Mouse (Mus musculus): ENCODE data around the gene Plcl1. TPM values are rescaled to one million over a fixed set of nuclear protein-coding genes. Genes with fewer than 3 reads are reported as not detected.

Plcl1 gene
- total RNA-seq, 4 experiments from 2014 or later, result 28.0 to 32.5 (median 29.5) TPM

DNA sequence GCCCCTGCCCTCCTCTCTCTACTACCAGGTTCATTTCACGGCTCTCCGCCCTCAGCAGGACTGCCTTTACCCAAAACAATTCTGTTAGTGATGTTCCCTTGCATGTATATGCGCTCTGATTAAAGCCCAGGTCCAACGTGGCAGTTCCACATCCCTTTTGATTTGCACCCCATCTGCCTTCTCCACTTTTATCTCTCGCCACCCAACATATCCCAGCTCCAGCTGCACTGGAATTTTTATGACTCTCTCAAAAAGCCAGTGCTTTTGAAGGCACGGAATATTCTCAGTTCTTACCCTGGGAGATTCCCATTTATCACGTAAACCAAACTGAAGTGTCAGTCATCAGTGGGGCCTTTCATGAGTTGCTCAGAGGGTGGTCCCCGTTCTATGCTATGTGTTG, 200.7 kb downstream of the Plcl1 start:
- no peak for DNase-seq (ENCODE audit: low spot score in 2 of 2)

DNA sequence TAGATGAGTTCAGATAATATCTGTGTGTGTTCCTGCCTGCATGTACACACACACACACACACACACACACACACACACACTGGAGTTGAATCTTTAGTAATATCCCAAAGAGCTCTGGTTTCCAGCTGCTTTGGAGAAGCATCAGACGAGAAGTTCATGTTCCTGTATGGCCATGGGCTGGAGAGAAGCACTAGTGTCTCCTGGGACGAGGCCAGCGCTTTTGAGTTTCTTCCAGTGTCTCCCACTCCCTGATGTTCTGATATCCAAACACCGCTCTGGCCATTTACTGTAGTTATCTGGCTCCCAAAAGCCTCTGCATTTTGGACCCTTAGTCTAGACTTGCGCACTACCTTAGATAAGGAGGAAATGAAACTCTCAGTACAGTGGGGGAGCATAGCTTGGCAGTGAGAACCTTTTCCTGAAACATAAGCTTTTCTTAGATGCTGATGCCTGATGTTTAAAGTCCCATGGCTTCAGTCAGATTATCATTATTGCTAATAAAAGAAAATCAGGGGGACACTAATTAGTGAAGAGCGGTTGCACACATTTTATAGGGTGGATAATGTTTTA, 207.1 kb downstream of the Plcl1 start:
- no peak for DNase-seq (ENCODE audit: low spot score in 2 of 2)

DNA sequence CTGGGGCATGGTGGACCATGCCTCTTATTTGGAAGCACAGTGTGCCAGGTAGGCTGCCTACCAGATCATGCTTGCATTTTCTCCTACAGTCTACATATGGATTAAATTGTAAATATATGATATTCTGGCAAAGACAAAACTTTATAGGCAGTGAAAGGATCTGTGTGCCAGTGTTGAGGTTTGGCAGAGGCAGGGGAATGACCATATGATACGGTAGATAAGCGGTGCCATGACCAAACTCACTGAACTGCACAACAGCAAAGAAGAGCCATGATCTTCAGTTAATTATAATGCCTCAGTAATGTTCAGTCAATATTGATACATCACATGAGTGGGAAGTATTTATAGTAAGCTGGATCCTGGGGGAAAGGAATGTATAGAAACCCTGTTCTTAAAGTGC, 212.1 kb downstream of the Plcl1 start:
- no peak for DNase-seq (ENCODE audit: low spot score in 2 of 2)

DNA sequence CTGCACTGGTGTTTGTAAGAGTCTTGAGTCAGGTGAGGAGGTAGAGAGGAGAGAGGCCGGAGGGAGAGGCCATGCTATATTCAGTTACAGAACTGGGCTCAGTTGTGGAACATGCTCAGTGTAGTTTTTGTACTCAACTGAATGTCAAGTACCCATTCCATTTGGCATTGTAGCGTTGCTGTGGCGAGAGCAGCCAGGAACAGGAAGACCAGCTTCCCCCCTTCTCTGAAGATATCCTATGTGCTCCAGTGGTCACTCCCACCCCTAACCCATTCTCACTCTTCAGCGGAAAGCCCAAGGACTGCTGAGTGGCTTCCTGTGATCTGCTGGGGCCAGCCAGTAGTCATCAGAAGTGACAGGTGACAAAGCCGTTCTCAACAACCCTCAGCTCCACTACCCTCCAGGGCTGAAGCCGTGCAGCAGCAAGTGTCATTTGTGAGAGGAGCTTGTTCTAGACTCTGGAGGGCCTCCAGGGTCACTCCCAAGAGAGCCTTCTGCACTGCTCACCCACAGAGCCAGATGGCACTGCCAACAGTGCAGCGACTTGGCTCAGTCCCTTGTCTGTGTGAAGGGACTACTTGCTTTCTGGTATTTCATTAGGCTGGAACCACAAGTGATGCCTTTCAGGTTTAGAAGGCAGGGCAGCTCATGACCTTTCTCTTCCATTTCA, 213.0 kb downstream of the Plcl1 start:
- peak; percentile 46 to 54 for DNase-seq (ENCODE audit: low spot score in 2 of 2)

DNA sequence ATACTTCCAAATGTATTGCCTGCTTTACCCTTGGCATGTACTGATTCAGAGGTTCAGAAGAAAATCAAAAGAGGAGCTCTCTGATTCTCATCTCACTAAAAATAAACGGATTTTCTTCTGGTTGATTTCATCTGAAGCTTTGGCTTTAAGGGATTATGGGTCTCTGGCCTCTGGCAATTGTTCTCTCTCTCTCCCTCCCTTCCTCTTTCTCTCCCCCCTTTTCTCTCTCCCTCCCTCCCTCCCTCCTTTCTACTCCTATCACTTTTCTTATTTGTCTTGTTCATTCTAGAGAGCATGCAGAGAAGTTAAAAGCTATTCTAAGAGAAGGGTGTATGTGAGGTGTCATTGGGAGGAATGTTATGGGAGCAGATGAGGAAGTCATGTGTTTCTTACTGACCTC, 225.8 kb downstream of the Plcl1 start:
- DNase-seq (ENCODE audit: low spot score in 2 of 2), result no peak

DNA sequence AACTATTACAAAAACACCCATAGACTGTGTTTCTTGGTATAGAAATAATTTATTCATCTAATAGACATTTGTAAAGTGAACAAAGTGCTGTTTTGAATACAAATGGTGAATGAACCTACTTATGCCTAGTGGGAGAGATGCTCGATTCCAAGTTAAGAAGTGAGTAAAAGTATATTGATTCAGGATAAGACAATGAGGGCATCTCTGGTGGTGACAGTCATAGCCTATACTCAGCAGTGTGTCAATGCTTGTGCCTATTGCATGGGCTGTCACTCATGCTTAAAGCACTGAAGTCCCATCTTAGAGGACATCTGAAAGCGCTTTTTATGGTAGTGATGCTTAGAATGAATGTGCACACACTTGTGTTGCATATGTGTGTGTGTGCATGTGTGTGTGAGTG, 226.3 kb downstream of the Plcl1 start:
- no peak for DNase-seq (ENCODE audit: low spot score in 2 of 2)

DNA sequence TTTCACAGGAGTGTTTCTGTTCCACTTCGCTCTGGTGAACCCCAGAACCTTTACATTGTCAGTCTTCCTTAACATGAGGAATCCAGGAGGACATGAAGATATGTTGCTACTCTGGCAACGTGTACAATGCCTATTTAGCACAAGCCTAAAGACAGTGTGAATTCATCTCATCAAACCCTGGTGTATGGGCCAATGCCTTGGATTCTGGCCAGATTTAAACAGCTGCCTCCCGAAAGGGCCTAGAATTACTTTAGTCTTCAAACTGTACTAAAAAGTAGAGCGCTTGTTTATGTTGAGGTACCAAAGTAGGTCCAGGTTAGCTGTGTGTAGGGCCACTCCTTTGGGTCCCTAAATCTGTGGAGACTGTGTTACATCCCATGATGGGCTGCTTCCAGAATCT, 227.6 kb downstream of the Plcl1 start:
- DNase-seq (ENCODE audit: low spot score in 2 of 2), result no peak

DNA sequence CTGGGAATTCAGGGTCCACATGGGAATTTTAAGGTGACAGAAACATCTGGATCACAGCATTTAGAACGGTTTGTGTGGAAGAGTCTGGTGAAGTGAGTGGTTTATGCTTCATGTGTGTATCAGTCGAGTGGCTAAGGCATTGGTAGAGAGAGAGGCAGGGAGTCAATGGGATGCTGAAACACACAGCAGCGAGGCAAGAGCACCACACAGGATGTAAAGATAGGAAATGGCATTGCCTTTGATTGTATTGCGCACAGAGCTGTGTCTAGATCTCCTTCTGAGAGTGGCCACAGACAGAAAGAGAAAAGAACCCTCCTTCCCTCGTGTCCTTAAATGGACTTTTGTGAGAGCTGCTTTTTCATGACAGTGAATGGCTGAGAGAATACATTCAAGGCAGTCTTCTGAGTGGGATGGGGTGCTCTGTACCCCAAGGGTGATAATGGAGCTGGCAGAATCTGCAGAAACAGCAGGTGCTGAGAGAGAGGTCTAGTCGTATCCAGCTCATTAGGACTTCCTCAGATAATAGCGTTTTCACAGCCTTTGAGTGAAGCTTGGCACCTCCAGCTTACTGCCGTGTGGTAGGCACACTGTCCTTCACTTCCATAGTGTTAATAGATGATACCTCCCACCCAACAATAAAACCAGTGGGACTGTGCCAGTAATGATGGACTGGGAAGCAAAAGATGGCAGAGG, 253.9 kb downstream of the Plcl1 start:
- DNase-seq (ENCODE audit: low spot score in 2 of 2), result no peak

DNA sequence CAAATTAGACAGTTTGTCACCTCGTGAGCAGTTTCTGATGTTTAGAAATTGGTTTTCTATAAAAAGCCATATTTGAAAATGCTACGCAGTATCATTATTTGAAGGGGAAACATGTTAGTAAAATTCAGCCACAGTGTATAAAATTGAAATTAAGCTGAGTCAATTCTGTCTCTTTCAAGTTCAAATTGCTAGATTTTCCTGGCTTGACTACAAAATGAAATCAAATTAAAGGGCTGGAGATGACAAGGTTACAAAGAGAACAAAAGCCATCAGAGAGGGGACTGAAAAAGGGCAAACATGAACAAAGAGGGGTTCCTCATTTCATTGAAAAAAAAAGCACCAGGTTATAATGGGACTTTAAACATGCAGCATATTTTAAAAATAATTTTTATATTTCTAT, 255.7 kb downstream of the Plcl1 start:
- DNase-seq (ENCODE audit: low spot score in 2 of 2), result no peak

DNA sequence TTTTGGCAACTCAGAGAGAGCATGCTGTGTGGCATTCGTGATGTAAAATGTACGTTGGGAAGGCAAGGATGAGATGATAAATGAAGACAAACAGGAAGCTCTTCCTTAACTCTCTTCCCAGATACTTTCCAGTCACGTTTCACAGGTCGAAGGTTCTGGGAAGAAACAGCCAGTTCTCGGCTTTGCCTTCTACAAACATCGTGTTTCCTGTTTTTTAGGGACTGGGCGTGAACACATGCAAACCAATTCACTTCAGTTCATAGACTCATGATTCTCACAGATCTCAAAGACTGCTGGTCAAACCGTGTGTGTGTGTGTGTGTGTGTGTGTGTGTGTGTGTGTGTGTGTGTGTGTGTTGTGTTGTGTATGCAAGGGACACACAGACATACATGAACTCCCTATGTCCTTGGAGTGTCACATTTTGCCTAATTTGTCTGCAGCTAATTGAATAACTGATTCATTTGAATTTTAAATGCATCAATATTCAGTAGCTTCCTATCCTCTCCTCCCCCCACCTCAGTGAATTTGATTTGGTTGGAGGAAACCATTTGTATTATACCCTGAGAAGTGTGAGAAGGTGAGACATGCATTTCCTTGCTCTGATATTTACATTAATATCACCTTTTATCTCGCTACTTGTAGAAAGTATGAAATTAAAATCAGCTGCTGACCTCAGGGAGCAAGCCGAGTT, 259.6 kb downstream of the Plcl1 start:
- DNase-seq (ENCODE audit: low spot score in 2 of 2), result no peak

DNA sequence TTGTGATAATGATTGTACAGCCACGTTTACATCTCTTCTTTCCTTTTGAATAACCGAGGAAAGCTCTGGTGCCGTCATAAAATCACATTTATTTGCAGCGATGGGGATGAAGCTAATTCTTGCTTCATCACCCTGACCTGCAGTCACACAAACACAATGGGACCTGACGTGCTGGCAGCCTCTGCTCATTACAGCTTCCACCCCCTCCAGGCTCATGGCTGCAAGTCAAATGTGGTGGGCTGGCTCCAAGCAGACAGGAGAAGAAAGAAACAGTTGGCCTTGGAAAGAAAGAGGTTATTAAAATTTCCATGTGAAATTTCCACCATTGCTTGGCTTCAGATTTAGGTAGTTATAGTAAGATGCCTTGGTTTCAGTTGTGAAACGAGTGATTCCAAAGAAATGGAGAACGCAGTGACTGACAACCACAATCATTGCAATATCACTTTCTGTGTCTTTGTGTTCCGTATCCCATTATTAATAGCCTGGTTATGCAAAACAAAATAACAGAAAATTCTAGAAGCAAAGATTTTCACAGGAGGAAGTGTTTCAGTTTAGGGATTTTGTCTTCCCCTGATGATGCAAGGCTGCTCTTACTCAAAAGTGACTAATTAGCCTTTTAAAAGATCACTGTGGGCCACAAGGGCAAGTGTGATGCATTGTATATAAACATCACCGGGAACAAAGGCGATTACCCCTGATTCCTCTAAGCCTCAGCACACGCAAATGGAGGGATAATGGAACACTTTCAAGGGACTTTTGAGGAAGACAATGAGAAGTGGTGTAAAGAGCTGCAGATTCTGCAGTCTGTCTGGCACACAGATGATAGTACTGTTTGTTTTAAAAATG, 260.3 kb downstream of the Plcl1 start:
- peak; percentile 49 to 61 for DNase-seq (ENCODE audit: low spot score in 2 of 2)

DNA sequence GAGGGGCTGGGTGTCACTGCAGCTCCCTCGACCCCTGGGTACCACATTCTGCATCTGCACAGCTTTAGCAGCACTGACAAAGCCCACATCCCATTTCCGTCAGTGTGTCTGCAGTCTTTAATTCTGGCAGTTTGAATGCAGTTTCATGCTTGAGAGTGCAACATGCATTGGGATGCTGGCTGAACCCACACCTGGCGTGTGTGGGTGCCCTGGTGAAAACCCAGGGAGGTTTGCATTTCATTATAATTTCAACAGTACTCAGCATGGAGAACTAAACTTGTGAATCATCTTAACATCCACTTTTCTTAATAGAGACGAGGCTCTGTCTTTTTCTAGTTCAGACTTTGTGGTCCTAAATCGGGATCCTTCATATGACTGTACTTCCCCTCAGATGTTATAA, 261.1 kb downstream of the Plcl1 start:
- no peak for DNase-seq (ENCODE audit: low spot score in 2 of 2)

DNA sequence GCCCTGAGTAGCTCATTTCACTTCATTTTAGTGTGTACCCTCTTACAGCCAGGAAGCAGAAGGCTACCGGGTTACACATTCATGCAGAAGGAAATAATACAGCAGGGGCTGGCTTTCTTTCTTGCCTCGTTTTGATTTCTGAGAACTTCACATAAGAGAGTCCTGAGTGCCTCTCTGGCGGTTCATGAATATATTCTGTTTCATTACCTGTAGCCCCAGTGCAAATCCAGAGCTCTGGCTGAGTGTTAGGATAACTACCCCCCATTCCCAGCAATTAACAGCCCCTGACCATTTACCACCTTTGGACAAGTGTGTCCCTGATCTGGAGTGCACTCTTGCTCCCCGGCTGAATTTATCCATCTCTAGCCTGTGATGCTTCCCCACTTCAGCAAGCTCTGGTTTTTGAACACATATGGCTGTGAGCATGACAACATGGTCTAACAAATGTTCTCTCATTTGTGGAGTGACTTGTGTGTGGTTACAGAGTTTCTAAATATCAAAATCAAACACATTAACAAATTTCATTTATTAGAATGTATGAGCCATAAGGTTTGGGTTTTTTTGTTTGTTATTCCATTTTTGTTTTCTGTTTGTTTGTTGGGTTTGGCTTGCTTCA, 263.0 kb downstream of the Plcl1 start:
- DNase-seq (ENCODE audit: low spot score in 2 of 2), result no peak

DNA sequence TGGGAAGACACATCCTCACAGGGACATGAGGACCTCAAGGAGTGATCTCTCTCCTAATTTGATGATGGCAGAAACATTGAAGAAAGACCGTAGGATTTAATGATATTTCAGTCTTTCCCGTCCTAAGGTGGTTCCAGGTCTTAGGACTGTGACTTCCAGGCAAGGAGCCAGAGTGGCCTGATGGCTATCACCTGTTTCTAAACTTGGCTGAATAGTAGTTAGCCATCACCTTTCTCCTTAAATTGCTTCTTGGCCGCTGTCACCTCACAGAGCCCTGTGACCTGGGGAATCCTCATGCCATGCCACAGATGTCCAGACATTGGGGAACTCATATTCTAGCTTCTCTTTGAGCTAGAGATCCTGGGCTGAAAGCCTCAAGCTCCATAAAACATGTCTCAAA, 277.0 kb downstream of the Plcl1 start:
- DNase-seq (ENCODE audit: low spot score in 2 of 2), result no peak

DNA sequence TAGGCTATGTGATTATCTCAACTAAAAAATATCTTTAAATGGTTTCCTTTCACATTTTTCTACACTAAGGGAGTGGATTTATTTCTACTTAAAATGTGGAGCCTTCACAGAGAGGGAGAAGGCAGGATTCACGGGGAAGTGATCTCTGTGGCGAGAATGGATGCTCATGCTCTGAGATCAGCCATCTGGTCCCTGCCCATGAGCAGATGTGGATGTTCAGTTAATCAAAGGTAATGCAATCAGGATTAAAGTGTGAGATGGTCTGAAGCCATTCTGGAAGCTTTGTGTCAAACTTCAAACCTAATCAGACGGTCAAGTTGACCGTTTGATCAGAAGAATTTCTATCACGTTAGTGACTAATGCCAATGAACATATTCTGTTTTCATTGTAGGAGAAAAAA, 280.5 kb downstream of the Plcl1 start:
- no peak for DNase-seq (ENCODE audit: low spot score in 2 of 2)

DNA sequence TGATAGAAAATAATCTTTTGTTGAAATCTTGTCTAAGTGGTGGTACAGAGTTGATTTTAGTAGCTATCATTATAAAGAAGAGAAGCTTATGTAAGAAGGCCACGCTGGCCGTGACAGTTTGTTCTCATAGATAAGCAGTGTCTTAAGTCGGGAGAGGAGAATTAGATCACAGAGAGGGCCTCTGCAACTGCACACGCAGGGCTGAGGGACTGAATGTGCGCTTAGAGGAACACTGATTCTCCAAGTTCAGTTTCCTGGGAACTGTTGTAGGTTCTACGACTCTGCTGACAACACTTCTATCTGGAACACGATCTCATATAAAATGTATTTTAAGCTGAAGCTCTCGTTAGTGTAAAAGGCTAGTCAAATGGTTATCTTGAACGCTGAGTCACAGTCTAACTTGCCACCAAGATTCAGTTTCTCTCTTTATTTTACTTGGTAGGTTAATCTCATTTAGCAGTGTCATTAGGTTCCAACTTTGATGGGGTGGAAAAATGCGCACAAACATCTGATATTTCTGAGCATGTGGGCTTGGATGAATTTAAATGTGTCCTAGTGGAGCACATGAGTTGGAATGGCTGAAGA, 288.0 kb downstream of the Plcl1 start:
- DNase-seq (ENCODE audit: low spot score in 2 of 2), result no peak

DNA sequence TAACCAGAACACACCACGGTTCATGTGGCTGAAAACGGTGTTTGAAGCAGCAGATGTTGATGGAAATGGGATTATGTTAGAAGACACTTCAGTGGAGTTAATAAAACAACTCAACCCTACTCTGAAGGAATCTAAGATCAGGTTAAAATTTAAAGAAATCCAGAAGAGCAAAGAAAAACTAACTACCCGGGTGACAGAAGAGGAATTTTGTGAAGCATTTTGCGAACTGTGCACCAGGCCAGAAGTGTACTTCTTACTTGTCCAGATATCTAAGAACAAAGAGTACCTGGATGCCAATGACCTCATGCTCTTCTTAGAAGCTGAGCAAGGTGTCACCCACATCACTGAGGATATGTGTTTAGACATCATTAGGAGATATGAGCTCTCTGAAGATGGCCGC, 290.5 kb downstream of the Plcl1 start:
- no peak for DNase-seq (ENCODE audit: low spot score in 2 of 2)

DNA sequence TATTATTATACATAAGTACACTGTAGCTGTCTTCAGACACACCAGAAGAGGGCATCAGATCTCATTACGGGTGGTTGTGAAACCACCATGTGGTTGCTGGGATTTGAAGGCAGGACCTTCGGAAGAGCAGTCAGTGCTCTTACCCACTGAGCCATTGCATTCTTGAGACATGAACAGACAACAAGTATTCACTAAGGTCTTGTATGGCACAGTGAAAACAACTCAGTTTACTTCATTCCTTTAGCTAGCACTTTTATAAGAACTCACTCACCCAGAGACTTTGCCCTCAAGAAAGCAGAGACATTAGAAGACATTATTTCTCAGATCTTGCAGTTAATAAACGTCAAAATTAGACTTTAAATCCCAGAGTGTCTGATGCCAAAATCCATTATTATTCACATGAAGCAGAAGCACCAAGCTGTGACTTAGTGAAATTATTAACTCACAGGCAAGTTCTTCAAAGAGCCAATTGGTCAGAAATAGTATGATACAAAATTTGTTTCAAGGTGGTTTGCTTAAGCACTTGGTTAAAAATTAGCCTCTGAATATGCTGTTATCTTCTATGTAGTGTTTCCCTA, 293.8 kb downstream of the Plcl1 start:
- no peak for DNase-seq (ENCODE audit: low spot score in 2 of 2)

DNA sequence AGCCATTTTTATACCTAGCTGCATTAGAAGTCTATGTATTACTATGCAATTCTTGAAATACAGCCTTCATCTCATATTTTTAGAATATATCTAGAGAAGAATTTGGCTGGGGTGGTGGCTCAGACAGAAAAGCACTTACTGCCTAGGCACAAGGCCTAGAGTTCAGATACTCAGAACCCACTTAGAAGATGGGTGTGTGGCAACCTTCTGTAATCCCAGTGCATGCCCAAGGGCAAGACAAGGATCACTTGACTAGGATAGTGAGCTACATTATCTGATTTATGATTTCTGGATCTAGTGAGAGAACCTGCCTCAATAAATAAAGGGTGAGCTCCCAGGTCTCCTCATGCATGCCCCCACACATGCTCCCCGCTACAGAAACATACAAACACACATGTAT, 294.3 kb downstream of the Plcl1 start:
- DNase-seq (ENCODE audit: low spot score in 2 of 2), result no peak

DNA sequence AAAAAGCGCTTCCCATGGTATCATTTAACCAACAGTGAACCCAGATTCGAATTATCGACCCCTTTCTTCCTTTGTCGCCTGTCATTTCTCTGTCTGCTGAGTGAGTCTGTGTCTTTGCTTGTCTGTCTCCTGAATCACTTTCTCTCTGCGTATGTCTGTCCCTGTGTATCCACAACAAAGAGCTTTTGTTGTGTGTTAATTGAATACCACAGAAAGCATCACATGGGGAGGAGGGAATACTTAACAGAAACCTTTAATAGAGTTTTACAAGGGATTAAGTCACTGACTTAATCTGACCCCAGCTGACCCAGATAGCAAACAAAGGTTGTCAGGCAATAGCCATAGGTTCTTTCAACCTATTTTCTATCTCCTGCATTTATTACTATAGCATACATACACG, 295.0 kb downstream of the Plcl1 start:
- DNase-seq (ENCODE audit: low spot score in 2 of 2), result no peak

Measured in layer of hippocampus, adult 8-10 months (tissue).